Mouse (Mus musculus): ENCODE results near the gene Dennd6a. TPM values are rescaled to one million over a fixed set of nuclear protein-coding genes. Genes with fewer than 3 reads are reported as not detected.

The Dennd6a gene
- polyA plus RNA-seq, 1 experiment from 2014 or later = 27.0 TPM

- Histone ChIP-seq H3K4me3 (ENCODE audit: low read depth, low read length) (no peak overlapping the region), H3K4me2 (replicated peaks; ENCODE audit: low read depth) (no peak overlapping the region), H3K9ac (ENCODE audit: low read length) (no peak overlapping the region), H3K4me1 (replicated peaks; ENCODE audit: control insufficient read depth, insufficient read depth) (no peaks in the 10 kb centered on the region), H3K27ac (replicated peaks) (no peak overlapping the region), H3K36me3 (ENCODE audit: control insufficient read depth, insufficient read depth, low read length) (peaks cover 3% of the 10 kb centered on the region; the same call in 1 of the 2 replicates), H3K27me3 (ENCODE audit: control insufficient read depth, insufficient read depth, low read length) (no peaks in the 10 kb centered on the region), H3K9me3 (ENCODE audit: control insufficient read depth, low read length) (no peaks in the 10 kb centered on the region)
- no peak for ATAC-seq (ENCODE audit: low FRiP score, low TSS enrichment)
- 90% methylated on average over 1 of the region's 1 CpGs for WGBS
- DNase-seq (ENCODE audit: low spot score) = no peak
- TF ChIP-seq CTCF (IDR thresholded peaks at IDR 0.05; ENCODE audit: low read depth) = no peak
- TF ChIP-seq EP300 (optimal IDR thresholded peaks at IDR 0.05) = no peak
Measured at GRCm38 (mm10) chr14:26660233-26660632, 86.6 kb downstream of the Dennd6a start.

GRCm38 (mm10) chr14:26662016-26662415 lies 88.4 kb downstream of the Dennd6a start:
- DNase-seq (ENCODE audit: low spot score) (no peak), ATAC-seq (ENCODE audit: low FRiP score, low TSS enrichment) (no peak)
- Histone ChIP-seq H3K27ac (replicated peaks) (no peak overlapping the region), H3K36me3 (ENCODE audit: control insufficient read depth, insufficient read depth, low read length) (peaks cover 3% of the 10 kb centered on the region; the same call in 1 of the 2 replicates), H3K4me1 (replicated peaks; ENCODE audit: control insufficient read depth, insufficient read depth) (no peaks in the 10 kb centered on the region), H3K27me3 (ENCODE audit: control insufficient read depth, insufficient read depth, low read length) (no peaks in the 10 kb centered on the region), H3K9me3 (ENCODE audit: control insufficient read depth, low read length) (no peaks in the 10 kb centered on the region), H3K4me2 (replicated peaks; ENCODE audit: low read depth) (no peak overlapping the region), H3K4me3 (ENCODE audit: low read depth, low read length) (no peak overlapping the region), H3K9ac (ENCODE audit: low read length) (no peak overlapping the region)
- 78% methylated on average over 3 of the region's 3 CpGs for WGBS
- no peak for TF ChIP-seq EP300 (optimal IDR thresholded peaks at IDR 0.05)
- no peak for TF ChIP-seq CTCF (IDR thresholded peaks at IDR 0.05; ENCODE audit: low read depth)

GRCm38 (mm10) chr14:26662488-26662887 lies 88.8 kb downstream of the Dennd6a start:
- ATAC-seq (ENCODE audit: low FRiP score, low TSS enrichment) = no peak
- Histone ChIP-seq H3K36me3 (ENCODE audit: control insufficient read depth, insufficient read depth, low read length) (peaks cover 3% of the 10 kb centered on the region; the same call in 1 of the 2 replicates), H3K4me1 (replicated peaks; ENCODE audit: control insufficient read depth, insufficient read depth) (no peaks in the 10 kb centered on the region), H3K4me3 (ENCODE audit: low read depth, low read length) (no peak overlapping the region), H3K27me3 (ENCODE audit: control insufficient read depth, insufficient read depth, low read length) (no peaks in the 10 kb centered on the region), H3K9ac (ENCODE audit: low read length) (no peak overlapping the region), H3K27ac (replicated peaks) (no peak overlapping the region), H3K9me3 (ENCODE audit: control insufficient read depth, low read length) (no peaks in the 10 kb centered on the region), H3K4me2 (replicated peaks; ENCODE audit: low read depth) (no peak overlapping the region)
- DNase-seq (ENCODE audit: low spot score) = no peak
- TF ChIP-seq CTCF (IDR thresholded peaks at IDR 0.05; ENCODE audit: low read depth) = no peak
- TF ChIP-seq EP300 (optimal IDR thresholded peaks at IDR 0.05) = no peak
- WGBS = 85% methylated on average over 2 of the region's 2 CpGs

GRCm38 (mm10) chr14:26663851-26664250 lies 90.2 kb downstream of the Dennd6a start:
- H3K36me3 ChIP-seq (ENCODE audit: control insufficient read depth, insufficient read depth, low read length) = peaks cover 3% of the 10 kb centered on the region; the same call in 1 of the 2 replicates
- H3K9ac ChIP-seq (ENCODE audit: low read length) = no peak overlapping the region
- TF ChIP-seq EP300 (optimal IDR thresholded peaks at IDR 0.05) (no peak), CTCF (IDR thresholded peaks at IDR 0.05; ENCODE audit: low read depth) (no peak)
- WGBS = 83% methylated on average over 2 of the region's 2 CpGs
- DNase-seq (ENCODE audit: low spot score) (no peak), ATAC-seq (ENCODE audit: low FRiP score, low TSS enrichment) (no peak)
- H3K9me3 ChIP-seq (ENCODE audit: control insufficient read depth, low read length) = no peaks in the 10 kb centered on the region
- H3K27me3 ChIP-seq (ENCODE audit: control insufficient read depth, insufficient read depth, low read length) = no peaks in the 10 kb centered on the region
- no peak overlapping the region for H3K27ac ChIP-seq (replicated peaks)
- no peak overlapping the region for H3K4me2 ChIP-seq (replicated peaks; ENCODE audit: low read depth)
- H3K4me3 ChIP-seq (ENCODE audit: low read depth, low read length) = no peak overlapping the region
- peaks cover 2% of the 10 kb centered on the region; the same call in 1 of the 2 replicates for H3K4me1 ChIP-seq (replicated peaks; ENCODE audit: control insufficient read depth, insufficient read depth)

GRCm38 (mm10) chr14:26667991-26668370 lies 94.3 kb downstream of the Dennd6a start:
- 7% methylated on average over 6 of the region's 6 CpGs for WGBS
- Histone ChIP-seq H3K4me3 (ENCODE audit: low read depth, low read length) (peak overlapping the region; percentile 87), H3K4me1 (replicated peaks; ENCODE audit: control insufficient read depth, insufficient read depth) (peaks cover 2% of the 10 kb centered on the region; the same call in 1 of the 2 replicates), H3K9ac (ENCODE audit: low read length) (peak overlapping the region; percentile 92), H3K36me3 (ENCODE audit: control insufficient read depth, insufficient read depth, low read length) (peaks cover 3% of the 10 kb centered on the region; the same call in 1 of the 2 replicates), H3K4me2 (replicated peaks; ENCODE audit: low read depth) (peak overlapping the region; percentile 93), H3K9me3 (ENCODE audit: control insufficient read depth, low read length) (no peaks in the 10 kb centered on the region), H3K27me3 (ENCODE audit: control insufficient read depth, insufficient read depth, low read length) (no peaks in the 10 kb centered on the region), H3K27ac (replicated peaks) (no peak overlapping the region; the same call in 1 of the 2 replicates)
- TF ChIP-seq EP300 (optimal IDR thresholded peaks at IDR 0.05) = no peak
- TF ChIP-seq CTCF (IDR thresholded peaks at IDR 0.05; ENCODE audit: low read depth) = no peak
- DNase-seq (ENCODE audit: low spot score) (no peak), ATAC-seq (ENCODE audit: low FRiP score, low TSS enrichment) (peak; percentile 4; the same call in 1 of the 2 replicates)

GRCm38 (mm10) chr14:26668371-26669291 lies 95.0 kb downstream of the Dennd6a start:
- Histone ChIP-seq H3K9me3 (ENCODE audit: control insufficient read depth, low read length) (no peaks in the 10 kb centered on the region), H3K4me1 (replicated peaks; ENCODE audit: control insufficient read depth, insufficient read depth) (peaks cover 2% of the 10 kb centered on the region; the same call in 1 of the 2 replicates), H3K9ac (ENCODE audit: low read length) (peak overlapping the region; percentile 92), H3K27me3 (ENCODE audit: control insufficient read depth, insufficient read depth, low read length) (no peaks in the 10 kb centered on the region), H3K4me2 (replicated peaks; ENCODE audit: low read depth) (peak overlapping the region; percentile 93), H3K36me3 (ENCODE audit: control insufficient read depth, insufficient read depth, low read length) (peaks cover 3% of the 10 kb centered on the region; the same call in 1 of the 2 replicates), H3K27ac (replicated peaks) (peak overlapping the region; percentile 93), H3K4me3 (ENCODE audit: low read depth, low read length) (peak overlapping the region; percentile 87)
- under 1% methylated on average over 70 of the region's 73 CpGs for WGBS
- peak; percentile 63 for DNase-seq (ENCODE audit: low spot score)
- ATAC-seq (ENCODE audit: low FRiP score, low TSS enrichment) = peak; percentile 55
- TF ChIP-seq EP300 (optimal IDR thresholded peaks at IDR 0.05) = no peak
- TF ChIP-seq CTCF (IDR thresholded peaks at IDR 0.05; ENCODE audit: low read depth) = 0 out of 2 replicates have a peak, but pooled peaks have one; percentile 22

Measured in stomach, postnatal 0 days (tissue).